Mouse (Mus musculus) heart, adult 2 months (tissue): ENCODE measurements around the gene Prr14. TPM values are rescaled to one million over a fixed set of nuclear protein-coding genes. Genes with fewer than 3 reads are reported as not detected.
A peak's percentile ranks its signal among the peaks of the same experiment; 100 is the strongest.
"Not testable (repeated sequence)": the region's sequence is repeated elsewhere in the genome, so short reads cannot be mapped to it uniquely, and the experiment has no call there.

Experiments
- DNase-seq, 2 experiments: peaks; one replicate each; pipeline ENCODE4 v3.0.0; 2021
- H3K27ac ChIP-seq: fragments of 200-600 bp; 2 replicates; pipeline ENCODE4 v1.8.1; 2022
- H3K27me3 ChIP-seq: fragments of 200-500 bp; 2 replicates; pipeline ENCODE4 v1.6.1; 2012; ENCODE audit warnings: mild to moderate bottlenecking, low read length, inconsistent platforms, mixed read lengths; ENCODE audit not compliant: control insufficient read depth, insufficient read depth
- H3K36me3 ChIP-seq: fragments of 200-500 bp; 2 replicates; pipeline ENCODE4 v1.6.1; 2012; ENCODE audit warnings: low read length, inconsistent platforms; ENCODE audit not compliant: control insufficient read depth, insufficient read depth
- H3K4me1 ChIP-seq: fragments of 200-500 bp; 2 replicates; pipeline ENCODE4 v1.6.1; 2011; ENCODE audit warnings: low read length; ENCODE audit not compliant: control insufficient read depth, insufficient read depth
- H3K4me3 ChIP-seq: fragments of 200-600 bp; 2 replicates; pipeline ENCODE4 v1.8.1; 2022
- H3K79me2 ChIP-seq: fragments of 200-500 bp; replicated peaks from 2 replicates; pipeline ENCODE4 v1.6.1; 2012; ENCODE audit warnings: mild to moderate bottlenecking, inconsistent platforms, low read length, moderate library complexity, mixed read lengths; ENCODE audit not compliant: control insufficient read depth, insufficient read depth
- H3K9ac ChIP-seq: fragments of 200-500 bp; 2 replicates; pipeline ENCODE4 v1.6.1; 2012; ENCODE audit warnings: low read depth, mild to moderate bottlenecking, control low read depth, inconsistent platforms, low read length, mixed read lengths
- CTCF ChIP-seq: fragments of 200-600 bp; IDR thresholded peaks from 2 replicates; pipeline ENCODE4 v1.8.1; 2022; ENCODE audit warnings: antibody characterized with exemption, mild to moderate bottlenecking, moderate library complexity
- EP300 ChIP-seq: fragments of 200-500 bp; IDR thresholded peaks from 2 replicates; pipeline ENCODE4 v1.6.1; 2011; ENCODE audit warnings: low read depth, low read length, control low read depth; ENCODE audit not compliant: insufficient read depth
- POLR2A ChIP-seq: fragments of 200-500 bp; IDR thresholded peaks from 2 replicates; pipeline ENCODE4 v1.6.1; 2011; ENCODE audit warnings: mild to moderate bottlenecking, low read depth, low read length, control low read depth; ENCODE audit not compliant: insufficient read depth
- WGBS: fragments of 180-500 bp; shearing (Covaris S2); methylation state at CpG from one replicate; pipeline ENCODE4 v1.1.7; 2018; 5-methylcytosine and 5-hydroxymethylcytosine counted together
- intact Hi-C: fragments of 180-260 bp; cut with DNase I; formaldehyde crosslinking; loops from one replicate; pipeline ENCODE4 v1.15.1; 2025
- polyA plus RNA-seq: library from polyadenylated mRNA; depleted of rRNA; stranded (reverse); fragments of >200 nt; gene quantifications from 2 replicates; pipeline ENCODE4 v1.2.3, GENCODE M21; 2012
- total RNA-seq, 2 experiments: library from RNA; stranded (reverse); gene quantifications; 2 replicates each; pipeline ENCODE4 v1.2.3; 2021

Prr14 gene
- total and polyA plus RNA-seq, 3 experiments = 23.1 to 45.6 (median 28.0) TPM

GRCm38 (mm10) chr7:127491846-127492245 lies 32.4 kb downstream of the Prr14 start:
- no peak overlapping the region for H3K27ac ChIP-seq
- WGBS = 87% methylated on average over 3 of the region's 3 CpGs

GRCm38 (mm10) chr7:127494648-127495047 lies 35.2 kb downstream of the Prr14 start:
- no peak for DNase-seq
- no peak overlapping the region for H3K27ac ChIP-seq
- no peak overlapping the region for H3K4me3 ChIP-seq
- no peaks in the 10 kb centered on the region for H3K79me2 ChIP-seq
- no peaks in the 10 kb centered on the region for H3K36me3 ChIP-seq
- no peaks in the 10 kb centered on the region for H3K4me1 ChIP-seq
- intact Hi-C loops = no loop called here
- no peak overlapping the region for H3K9ac ChIP-seq
- H3K27me3 ChIP-seq = no peaks in the 10 kb centered on the region
- TF ChIP-seq CTCF = no peak
- no peak for TF ChIP-seq POLR2A
- no peak for TF ChIP-seq EP300

More at GRCm38 (mm10) chr7:127491846-127492245, 32.4 kb downstream of the Prr14 start:
- no peaks in the 10 kb centered on the region for H3K27me3 ChIP-seq
- H3K9ac ChIP-seq = no peak overlapping the region
- no peaks in the 10 kb centered on the region for H3K79me2 ChIP-seq
- H3K4me3 ChIP-seq = no peak overlapping the region
- no peak for DNase-seq
- TF ChIP-seq EP300 = no peak
- TF ChIP-seq POLR2A = no peak
- TF ChIP-seq CTCF = no peak
- H3K4me1 ChIP-seq = no peaks in the 10 kb centered on the region
- H3K36me3 ChIP-seq = no peaks in the 10 kb centered on the region
- intact Hi-C loops = no loop called here

- 81% methylated on average over 2 of the region's 2 CpGs for WGBS
- Histone ChIP-seq H3K4me3 (no peak overlapping the region), H3K36me3 (no peaks in the 10 kb centered on the region), H3K9ac (no peak overlapping the region), H3K4me1 (no peaks in the 10 kb centered on the region), H3K27me3 (no peaks in the 10 kb centered on the region), H3K79me2 (no peaks in the 10 kb centered on the region), H3K27ac (no peak overlapping the region)
- DNase-seq = no peak
- intact Hi-C loops = no loop called here
- no peak for TF ChIP-seq POLR2A
- TF ChIP-seq EP300 = no peak
- TF ChIP-seq CTCF = no peak
Observed at GRCm38 (mm10) chr7:127497382-127497781, 38.0 kb downstream of the Prr14 start.

GRCm38 (mm10) chr7:127498407-127498806 lies 39.0 kb downstream of the Prr14 start:
- DNase-seq = peak in 1 of 2 experiments; percentile 29
- Histone ChIP-seq H3K79me2 (no peaks in the 10 kb centered on the region), H3K27me3 (no peaks in the 10 kb centered on the region), H3K36me3 (no peaks in the 10 kb centered on the region), H3K9ac (no peak overlapping the region), H3K4me3 (no peak overlapping the region), H3K27ac (no peak overlapping the region), H3K4me1 (no peaks in the 10 kb centered on the region)
- TF ChIP-seq POLR2A (no peak), CTCF (peak; percentile 80)
- 34% methylated on average over 3 of the region's 3 CpGs for WGBS
- intact Hi-C loops = loop anchor here (1.0 kb wide), 1 partner anchor 136 kb away; no protein-coding TSS in a partner anchor

- no peak for TF ChIP-seq EP300
- TF ChIP-seq POLR2A = no peak
- TF ChIP-seq CTCF = no peak
- Histone ChIP-seq H3K27ac (no peak overlapping the region), H3K4me3 (no peak overlapping the region), H3K79me2 (no peaks in the 10 kb centered on the region), H3K4me1 (peaks cover 2% of the 10 kb centered on the region), H3K27me3 (no peaks in the 10 kb centered on the region), H3K36me3 (no peaks in the 10 kb centered on the region), H3K9ac (no peak overlapping the region)
- DNase-seq = no peak
- intact Hi-C loops = no loop called here
- 95% methylated on average over 3 of the region's 3 CpGs for WGBS
Observed at GRCm38 (mm10) chr7:127508291-127508690, 48.9 kb downstream of the Prr14 start.

GRCm38 (mm10) chr7:127509830-127510229 lies 50.4 kb downstream of the Prr14 start:
- DNase-seq, H3K4me1 ChIP-seq, H3K36me3 ChIP-seq, H3K9ac ChIP-seq, H3K4me3 ChIP-seq, H3K27me3 ChIP-seq, H3K27ac ChIP-seq, H3K79me2 ChIP-seq: not testable (repeated sequence)
- WGBS = 92% methylated on average over 4 of the region's 4 CpGs
- intact Hi-C loops = loop anchor here (2.0 to 10.0 kb wide), 5 partner anchors 29 to 258 kb away; partner anchors contain the start of genes Ccdc189, Orai3 and Rnf40
